Mouse (Mus musculus) bone marrow, adult 2 months (tissue): ENCODE results near the gene Fry. TPM values are rescaled to one million over a fixed set of nuclear protein-coding genes. Genes with fewer than 3 reads are reported as not detected.

Experiments used
- H3K27ac ChIP-seq: fragments of 200-500 bp; 2 replicates; pipeline ENCODE4 v1.5.1; 2012; ENCODE audit warnings: low read depth, mild to moderate bottlenecking, control low read depth, inconsistent platforms, low read length; ENCODE audit not compliant: control insufficient read depth, poor library complexity, insufficient read depth
- H3K4me1 ChIP-seq: fragments of 200-500 bp; 2 replicates; pipeline ENCODE4 v1.6.1; 2011; ENCODE audit warnings: low read length; ENCODE audit not compliant: control insufficient read depth, insufficient read depth
- H3K4me3 ChIP-seq: fragments of 200-500 bp; replicated peaks from 2 replicates; pipeline ENCODE3; 2011; ENCODE audit warnings: mild to moderate bottlenecking, low read depth, low read length, control low read depth; ENCODE audit not compliant: control insufficient read depth
- CTCF ChIP-seq: fragments of 200-500 bp; IDR thresholded peaks from 2 replicates; pipeline ENCODE4 v1.5.1; 2011; ENCODE audit warnings: low read length, control low read depth; ENCODE audit not compliant: control insufficient read depth, insufficient read depth
- POLR2A ChIP-seq: fragments of 200-500 bp; IDR thresholded peaks from 2 replicates; pipeline ENCODE4 v1.6.1; 2011; ENCODE audit warnings: low read depth, mild to moderate bottlenecking, control low read depth, low read length, borderline replicate concordance; ENCODE audit not compliant: control insufficient read depth
- WGBS: fragments of 180-500 bp; shearing (Covaris S2); methylation state at CpG from one replicate; pipeline ENCODE4 v1.1.7; 2018; 5-methylcytosine and 5-hydroxymethylcytosine counted together
- polyA plus RNA-seq: library from polyadenylated mRNA; stranded (reverse); fragments of >200 nt; gene quantifications from 2 replicates; pipeline ENCODE4 v1.2.4, GENCODE M21; 2011; ENCODE audit warnings: low replicate concordance; ENCODE audit not compliant: missing spikeins, insufficient read depth, insufficient read length

Gene Fry
- polyA plus RNA-seq, 1 experiment: 20.0 TPM

DNA sequence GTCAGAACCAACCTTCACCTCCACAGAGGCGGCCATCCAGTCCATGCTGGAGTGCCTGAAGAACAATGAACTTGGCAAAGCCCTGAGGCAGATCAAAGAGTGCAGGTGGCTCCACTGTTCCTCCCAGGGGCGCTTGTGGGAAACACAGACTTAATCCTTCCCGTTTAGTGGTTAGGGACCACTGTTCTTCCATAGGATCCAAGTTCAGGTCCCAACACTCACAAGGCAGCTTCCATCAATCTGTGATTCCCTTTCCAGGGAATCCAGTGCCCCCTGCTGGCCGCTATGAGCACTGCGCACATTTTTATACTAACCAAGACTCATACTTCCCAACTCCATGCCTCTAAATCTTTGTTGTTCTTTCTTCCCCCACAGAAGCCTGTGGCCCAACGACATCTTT lies 377.3 kb downstream of the Fry start:
- TF ChIP-seq POLR2A (no peak), CTCF (peak; percentile 77)
- Histone ChIP-seq H3K27ac (no peak overlapping the region), H3K4me3 (no peak overlapping the region), H3K4me1 (no peaks in the 10 kb centered on the region)
- 63% methylated on average over 6 of the region's 6 CpGs for WGBS

DNA sequence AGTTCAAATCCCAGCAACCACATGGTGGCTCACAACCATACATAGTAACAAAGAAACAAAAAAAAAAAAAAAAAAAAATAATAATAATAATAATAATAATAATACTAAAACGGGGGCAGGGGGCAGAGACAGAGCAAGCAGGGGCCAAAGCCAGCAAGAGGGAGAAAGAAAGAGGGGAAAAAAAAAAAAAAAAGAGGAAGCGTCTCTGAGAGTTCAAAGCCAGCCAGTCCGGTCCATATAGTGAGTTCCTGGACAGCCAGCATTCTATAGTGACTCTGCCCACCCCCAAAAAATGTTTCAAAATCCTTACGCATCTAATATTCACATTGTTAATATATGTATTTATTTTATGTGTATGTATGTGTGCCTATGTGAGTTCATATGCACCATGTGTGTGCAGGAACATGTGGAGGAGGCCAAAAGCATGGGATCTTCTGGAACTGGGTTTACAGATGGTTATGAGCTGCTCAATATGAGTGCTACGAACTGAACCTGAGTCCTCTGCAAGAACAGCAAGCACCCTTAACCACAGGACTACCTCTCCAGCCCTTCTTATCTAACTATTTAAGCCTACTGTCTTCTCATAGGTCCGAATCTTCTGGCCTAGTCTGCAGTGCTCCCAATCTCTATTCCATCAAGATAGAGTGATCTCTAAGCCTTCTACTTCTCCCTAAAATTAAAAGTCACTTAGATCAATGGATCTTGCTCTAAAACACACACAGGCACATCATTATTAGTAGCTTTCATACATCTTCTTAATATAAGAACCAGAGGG lies 392.2 kb downstream of the Fry start:
- no peak for TF ChIP-seq CTCF
- no peak for TF ChIP-seq POLR2A
- WGBS: 62% methylated on average over 6 of the region's 6 CpGs

DNA sequence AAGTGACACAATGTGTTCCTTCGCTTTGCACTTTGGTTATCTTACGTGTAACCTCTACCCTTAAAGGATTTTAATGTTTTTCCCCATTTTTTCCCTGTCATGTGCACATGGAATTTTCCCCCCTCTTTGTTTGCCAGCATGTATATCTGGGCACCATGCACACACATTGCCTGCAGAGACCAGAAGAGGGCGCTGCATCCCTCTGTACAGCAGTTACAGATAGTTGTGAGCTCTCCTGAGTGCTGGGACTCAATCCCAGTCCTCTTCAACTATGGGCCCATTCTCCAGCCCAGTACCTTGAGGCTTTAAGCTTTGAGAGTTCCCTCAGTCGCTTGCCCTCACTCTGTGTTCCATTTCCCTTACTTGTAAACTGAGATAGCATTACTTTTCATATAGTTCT lies 394.8 kb downstream of the Fry start:
- TF ChIP-seq CTCF (no peak), POLR2A (no peak)
- H3K4me3 ChIP-seq: no peak overlapping the region
- 83% methylated on average over 4 of the region's 4 CpGs for WGBS

More for the DNA sequence above, 392.2 kb downstream of the Fry start:
- Histone ChIP-seq H3K4me1 (no peaks in the 10 kb centered on the region), H3K27ac (no peak overlapping the region), H3K4me3 (no peak overlapping the region)

DNA sequence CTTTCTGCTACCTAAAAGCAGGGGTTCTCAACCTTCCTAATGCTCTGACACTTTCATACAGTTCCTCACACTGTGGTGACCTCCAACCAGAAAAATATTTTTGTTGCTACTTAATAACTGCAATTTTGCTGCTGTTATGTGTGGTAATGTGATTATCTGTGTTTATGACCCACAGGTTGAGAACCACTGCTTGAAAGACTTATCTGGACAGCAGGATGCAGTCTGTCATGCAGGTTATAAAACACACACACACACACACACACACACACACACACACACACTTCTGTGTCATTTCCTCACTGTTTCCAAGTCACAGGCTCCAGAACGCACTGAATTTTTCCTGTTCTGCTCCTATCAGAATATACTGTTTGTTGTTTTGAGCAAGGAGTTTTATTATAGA lies 395.6 kb downstream of the Fry start:
- H3K4me3 ChIP-seq: no peak overlapping the region
- no peak for TF ChIP-seq POLR2A
- H3K4me1 ChIP-seq: no peaks in the 10 kb centered on the region
- 77% methylated on average over 1 of the region's 1 CpGs for WGBS
- no peak overlapping the region for H3K27ac ChIP-seq

More for the DNA sequence above, 394.8 kb downstream of the Fry start:
- no peaks in the 10 kb centered on the region for H3K4me1 ChIP-seq
- no peak overlapping the region for H3K27ac ChIP-seq

DNA sequence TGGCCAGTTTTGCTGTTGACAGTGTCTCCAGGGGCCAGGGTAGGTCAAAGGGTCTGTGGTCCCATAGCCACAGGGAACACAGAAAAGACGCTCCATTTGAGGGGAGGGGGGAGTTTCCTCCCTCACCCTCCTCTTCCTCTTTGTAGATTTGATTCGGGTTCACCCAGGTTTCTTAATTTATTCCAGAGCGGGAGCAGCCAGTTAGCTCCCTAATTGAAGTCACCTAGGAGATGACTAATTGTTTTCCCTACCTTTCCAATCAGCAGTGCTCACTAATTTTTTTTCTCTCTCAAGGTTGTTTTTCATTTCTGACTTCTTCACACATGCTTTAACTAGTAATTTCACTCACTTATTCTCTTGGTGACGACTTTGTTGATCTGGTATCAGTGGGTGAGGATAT lies 399.6 kb downstream of the Fry start, which contains the start of gene Zar1l:
TSS of gene Zar1l (minus strand) at position 101 of the 400 bp plus-strand sequence.
- Histone ChIP-seq H3K4me1 (no peaks in the 10 kb centered on the region), H3K4me3 (no peak within 1 kb of the TSS), H3K27ac (no peak within 1 kb of the TSS)
- WGBS: 52% methylated on average over 4 of the region's 4 CpGs
- TF ChIP-seq POLR2A (no peak), CTCF (no peak)

DNA sequence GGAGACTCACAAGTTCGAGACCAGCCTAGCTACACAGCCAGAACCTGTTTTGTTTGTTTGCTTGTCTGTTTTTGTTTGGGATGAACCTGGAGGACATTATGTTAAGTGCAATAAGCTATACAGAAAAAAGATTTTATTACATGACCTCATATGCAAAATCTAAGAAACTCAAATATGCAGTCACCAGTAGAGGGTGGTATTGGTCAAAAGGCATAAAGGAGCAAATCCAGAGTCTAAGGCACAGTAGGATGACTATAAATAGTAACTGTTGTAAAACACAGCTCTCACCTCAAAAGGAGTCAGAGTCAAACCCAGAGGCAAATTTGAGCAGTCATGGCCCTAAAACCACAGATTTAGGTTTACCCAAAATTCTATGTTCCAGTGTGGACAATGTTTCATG lies 401.1 kb downstream of the Fry start:
- whole genome bisulfite sequencing: 95% methylated on average over 1 of the region's 1 CpGs
- H3K4me1 ChIP-seq: no peaks in the 10 kb centered on the region; the same call in 1 of the 2 replicates
- TF ChIP-seq POLR2A (no peak), CTCF (no peak)
- H3K4me3 ChIP-seq: no peak overlapping the region
- H3K27ac ChIP-seq: no peak overlapping the region

DNA sequence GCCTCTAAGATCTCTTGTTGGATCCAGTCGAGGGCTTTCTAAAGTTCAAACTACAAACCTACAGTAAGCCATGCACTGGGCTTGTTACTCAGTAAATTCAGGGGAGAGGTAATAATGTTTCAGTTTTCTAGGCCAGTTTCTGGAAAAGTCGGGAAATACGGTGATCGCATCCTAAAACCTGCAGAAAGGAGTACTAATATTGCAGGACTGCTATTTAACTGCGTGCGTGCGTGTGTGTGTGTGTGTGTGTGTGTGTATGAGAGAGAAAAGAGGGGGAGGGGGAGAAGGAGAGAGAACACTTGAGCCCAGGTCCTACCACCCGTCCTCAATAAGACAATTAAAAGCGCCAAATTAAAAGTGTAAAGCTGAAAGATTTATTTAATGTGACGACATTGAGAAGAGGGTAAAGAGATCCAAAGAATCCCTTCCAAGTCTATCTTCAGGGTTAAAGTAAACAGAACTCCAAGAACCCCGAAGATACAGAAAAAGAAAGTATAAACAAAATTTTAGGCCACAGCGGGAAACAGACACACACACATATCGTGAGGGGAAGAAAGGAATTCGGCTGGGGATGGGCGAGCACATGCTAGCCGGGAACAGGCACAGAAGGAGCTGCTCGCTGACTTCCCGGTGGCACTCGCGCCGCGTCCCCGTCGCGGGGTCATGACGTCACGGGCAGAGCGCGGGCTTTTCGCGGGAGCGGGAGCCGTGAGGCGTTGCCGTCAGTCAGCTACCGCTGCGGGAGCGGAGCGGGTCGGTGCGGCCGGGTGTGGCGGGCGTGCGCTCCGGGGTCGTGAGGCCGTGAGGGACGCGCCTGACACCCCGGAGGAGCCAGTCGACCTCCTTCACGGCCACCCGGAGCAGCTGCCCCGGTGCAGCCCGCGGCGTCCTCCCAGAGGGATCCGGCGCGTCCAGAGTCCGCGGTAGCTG lies 403.8 kb downstream of the Fry start, which contains the start of gene Brca2:
TSS of gene Brca2 (plus strand) at position 694 of the 930 bp plus-strand sequence.
- Histone ChIP-seq H3K27ac (peak within 1 kb of the TSS; percentile 72), H3K4me3 (peak within 1 kb of the TSS; percentile 76), H3K4me1 (no peaks in the 10 kb centered on the region; the same call in 1 of the 2 replicates)
- 3% methylated on average over 63 of the region's 63 CpGs for WGBS
- TF ChIP-seq POLR2A (peak; percentile 90), CTCF (0 out of 2 replicates have a peak, but pooled peaks have one; percentile 0)

DNA sequence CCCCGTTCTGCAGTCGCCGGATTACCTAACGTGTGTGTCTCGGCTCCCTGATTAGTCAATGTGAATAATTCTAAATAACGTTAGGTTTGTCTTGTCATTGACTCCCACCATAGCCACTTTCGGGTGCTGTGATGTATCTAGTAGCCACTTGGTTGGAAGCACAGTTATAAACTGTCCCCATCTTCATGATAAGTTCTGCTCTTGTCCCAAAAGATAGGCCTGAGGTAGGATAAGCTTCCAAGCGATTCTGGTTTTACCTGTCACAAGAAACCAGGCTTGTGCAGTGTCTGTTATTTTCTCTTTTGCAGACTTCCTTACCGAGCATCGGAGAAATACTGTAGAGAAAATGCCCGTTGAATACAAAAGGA lies 404.4 kb downstream of the Fry start:
- Histone ChIP-seq H3K27ac (peak overlapping the region; percentile 72), H3K4me3 (peak overlapping the region; percentile 76), H3K4me1 (no peaks in the 10 kb centered on the region; the same call in 1 of the 2 replicates)
- no peak for TF ChIP-seq POLR2A
- no peak for TF ChIP-seq CTCF
- WGBS: 1% methylated on average over 11 of the region's 11 CpGs
